Mouse (Mus musculus) ovary, adult 18-20 months (tissue): ENCODE measurements around the gene Birc3.

ENCODE experiments used
- DNase-seq: peaks from one replicate; pipeline ENCODE4 v3.0.0; 2022; ENCODE audit warnings: low spot score, mixed read lengths

The Birc3 gene

GRCm38 (mm10) chr9:7805101-7805506, 67.9 kb downstream of the Birc3 start:
- no peak for DNase-seq
